ENCODE assay signal across 14 mouse cellular contexts in the genomic region with DNA sequence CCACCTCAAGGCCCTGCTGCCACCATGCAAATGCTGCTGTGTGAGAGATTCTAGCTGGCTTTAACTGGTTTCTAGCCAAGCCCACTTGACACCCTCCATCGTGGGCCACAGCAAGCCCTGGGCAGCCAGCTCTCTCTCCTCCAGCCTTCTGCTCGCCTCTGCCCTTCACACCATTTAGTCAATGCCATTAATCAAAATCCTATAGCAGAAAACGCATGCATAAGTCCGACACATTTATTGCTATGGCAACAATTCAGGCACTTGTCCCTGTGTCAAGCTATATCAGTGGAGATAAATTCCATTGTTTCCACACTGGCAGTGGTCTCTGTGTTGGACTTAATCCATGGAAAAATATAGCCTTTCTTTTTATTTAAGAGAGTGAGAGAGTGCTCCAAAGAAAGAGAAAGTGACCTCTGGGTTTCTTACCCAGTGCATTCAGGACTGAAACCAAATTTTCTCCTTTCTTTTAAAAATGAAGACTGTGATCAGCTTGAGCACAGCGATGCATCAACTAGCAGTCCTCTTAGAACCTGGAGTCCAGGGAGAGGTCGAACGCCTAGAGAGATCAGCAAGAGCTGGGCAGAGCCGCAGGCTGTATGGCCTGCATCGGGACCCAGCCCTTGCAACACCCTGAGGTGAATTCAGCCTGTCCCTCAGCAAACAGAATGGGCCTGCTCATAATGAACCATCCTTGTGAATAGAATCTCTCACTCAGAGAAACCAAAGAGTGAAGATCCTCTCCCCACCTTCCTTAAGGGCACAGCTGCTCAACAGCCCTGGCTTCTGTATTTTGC.
DNase-seq lines count a peak whose midpoint lies in the region; ATAC-seq and TF ChIP-seq lines count a peak whose summit lies in the region.
"Had no signal": no experiment of that assay in that cellular context is flagged by ENCODE, and none has a peak within 500 bp of the region (broad histone marks: within the 10 kb centered on the region; RNA-seq: fewer than 3 reads in every experiment).

No protein-coding gene starts in this region.

- TF ChIP-seq CTCF in kidney, postnatal 0 days (IDR thresholded peaks at IDR 0.05; ENCODE audit: low read depth), result no peak
- TF ChIP-seq CTCF in liver, postnatal 0 days (IDR thresholded peaks at IDR 0.05; ENCODE audit: low read depth), result no peak

- no peaks in the 10 kb centered on the region for H3K27me3 ChIP-seq in kidney, postnatal 0 days (ENCODE audit: insufficient read depth, low read length)
- H3K27me3 ChIP-seq in kidney, embryonic 15.5 days, result no peaks in the 10 kb centered on the region
- H3K27me3 ChIP-seq in forebrain, embryonic 15.5 days, result no peaks in the 10 kb centered on the region
- no peaks in the 10 kb centered on the region; the same call in 1 of the 2 replicates for H3K27me3 ChIP-seq in midbrain, embryonic 10.5 days (ENCODE audit: low read depth, poor library complexity, severe bottlenecking)
- H3K27me3 ChIP-seq in liver, postnatal 0 days (ENCODE audit: insufficient read depth, low read length), result no peaks in the 10 kb centered on the region

- TF ChIP-seq EP300 in liver, postnatal 0 days (IDR thresholded peaks at IDR 0.05; ENCODE audit: low read depth), result no peak

- H3K4me3 ChIP-seq in kidney, postnatal 0 days (replicated peaks; ENCODE audit: low read depth, low read length), result no peak overlapping the region
- H3K4me3 ChIP-seq in kidney, embryonic 15.5 days (replicated peaks), result no peak overlapping the region
- H3K4me3 ChIP-seq in forebrain, embryonic 15.5 days, result no peak overlapping the region
- no peak overlapping the region for H3K4me3 ChIP-seq in midbrain, embryonic 10.5 days
- no peak overlapping the region for H3K4me3 ChIP-seq in liver, postnatal 0 days (ENCODE audit: low read depth, low read length)
- H3K4me3 ChIP-seq: erythroblast, embryonic 14.5 days had no signal

- DNase-seq in kidney, postnatal 0 days (ENCODE audit: low spot score), result peak; percentile 0
- peak; percentile 64 for DNase-seq in midbrain, embryonic 10.5 days (ENCODE audit: low spot score)
- peak; percentile 25 for DNase-seq in retina, postnatal 1 day
- DNase-seq in liver, postnatal 0 days, result no peak
- DNase-seq in layer of hippocampus, adult 9-10 months (ENCODE audit: low spot score), result no peak
- DNase-seq: cerebellum, postnatal 25 days; gastrocnemius, postnatal 14 days; kidney, adult 2 months; lung, postnatal 14 days had no signal

- no peak overlapping the region for H3K4me2 ChIP-seq in kidney, postnatal 0 days (ENCODE audit: low read length)
- H3K4me2 ChIP-seq in kidney, embryonic 15.5 days, result no peak overlapping the region
- H3K4me2 ChIP-seq in forebrain, embryonic 15.5 days (replicated peaks), result no peak overlapping the region
- H3K4me2 ChIP-seq in liver, postnatal 0 days (ENCODE audit: low read depth, low read length), result no peak overlapping the region

- no peak for ATAC-seq in kidney, postnatal 0 days (replicated peaks; ENCODE audit: low FRiP score, low read depth)
- ATAC-seq in kidney, embryonic 15.5 days (replicated peaks; ENCODE audit: low FRiP score), result no peak
- peak; percentile 38; the same call in 1 of the 2 replicates for ATAC-seq in forebrain, embryonic 15.5 days (replicated peaks)
- ATAC-seq in erythroid progenitor cell, adult 5-6 weeks (replicated peaks; ENCODE audit: low FRiP score, poor library complexity, severe bottlenecking), result no peak
- ATAC-seq in liver, postnatal 0 days, result no peak
- ATAC-seq: activated CD4-positive, CD25-positive, alpha-beta regulatory T cell, adult 4 months had no signal

- H3K9me3 ChIP-seq in kidney, postnatal 0 days (replicated peaks; ENCODE audit: low read length), result no peaks in the 10 kb centered on the region
- no peaks in the 10 kb centered on the region for H3K9me3 ChIP-seq in kidney, embryonic 15.5 days (replicated peaks)
- H3K9me3 ChIP-seq in forebrain, embryonic 15.5 days, result no peaks in the 10 kb centered on the region
- H3K9me3 ChIP-seq in midbrain, embryonic 10.5 days (replicated peaks), result 0 out of 2 replicates have a peak, but pooled peaks cover 5% of the 10 kb centered on the region
- H3K9me3 ChIP-seq in liver, postnatal 0 days (ENCODE audit: low read length), result no peaks in the 10 kb centered on the region

- WGBS in kidney, postnatal 0 days, result 61% methylated on average over 9 of the region's 9 CpGs
- 61% methylated on average over 9 of the region's 9 CpGs for WGBS in kidney, embryonic 15.5 days
- WGBS in forebrain, embryonic 15.5 days, result 31% methylated on average over 9 of the region's 9 CpGs
- WGBS in midbrain, embryonic 10.5 days, result 44% methylated on average over 9 of the region's 9 CpGs
- 74% methylated on average over 9 of the region's 9 CpGs for WGBS in liver, postnatal 0 days (ENCODE audit: insufficient replicate concordance)

- no peak overlapping the region for H3K9ac ChIP-seq in kidney, postnatal 0 days (ENCODE audit: low read depth, low read length)
- H3K9ac ChIP-seq in kidney, embryonic 15.5 days, result no peak overlapping the region
- no peak overlapping the region for H3K9ac ChIP-seq in forebrain, embryonic 15.5 days (replicated peaks)
- H3K9ac ChIP-seq in liver, postnatal 0 days (replicated peaks), result no peak overlapping the region

- H3K27ac ChIP-seq in kidney, postnatal 0 days, result no peak overlapping the region
- H3K27ac ChIP-seq in kidney, embryonic 15.5 days, result no peak overlapping the region
- peak overlapping the region; percentile 41; the same call in 1 of the 2 replicates for H3K27ac ChIP-seq in forebrain, embryonic 15.5 days (replicated peaks)
- peak overlapping the region; percentile 79 for H3K27ac ChIP-seq in midbrain, embryonic 10.5 days (replicated peaks)
- H3K27ac ChIP-seq in liver, postnatal 0 days (ENCODE audit: low read depth), result no peak overlapping the region

- no peaks in the 10 kb centered on the region for H3K4me1 ChIP-seq in kidney, postnatal 0 days (replicated peaks; ENCODE audit: insufficient read depth, low read length)
- no peaks in the 10 kb centered on the region for H3K4me1 ChIP-seq in kidney, embryonic 15.5 days
- H3K4me1 ChIP-seq in forebrain, embryonic 15.5 days, result peaks cover 8% of the 10 kb centered on the region; the same call in 1 of the 2 replicates
- H3K4me1 ChIP-seq in midbrain, embryonic 10.5 days, result peaks cover 23% of the 10 kb centered on the region
- no peaks in the 10 kb centered on the region for H3K4me1 ChIP-seq in liver, postnatal 0 days (ENCODE audit: insufficient read depth)

- H3K36me3 ChIP-seq in kidney, postnatal 0 days (ENCODE audit: insufficient read depth, low read length), result no peaks in the 10 kb centered on the region
- no peaks in the 10 kb centered on the region for H3K36me3 ChIP-seq in kidney, embryonic 15.5 days
- H3K36me3 ChIP-seq in forebrain, embryonic 15.5 days, result no peaks in the 10 kb centered on the region
- H3K36me3 ChIP-seq in midbrain, embryonic 10.5 days, result no peaks in the 10 kb centered on the region
- H3K36me3 ChIP-seq in liver, postnatal 0 days (replicated peaks; ENCODE audit: insufficient read depth, low read length), result no peaks in the 10 kb centered on the region

Comparison
In these comparisons a context has a peak if more than half of its experiments do, and no peak if none do; other contexts are left out.
1. DNase-seq: peak in kidney, postnatal 0 days (single experiment), midbrain, embryonic 10.5 days (single experiment) and retina, postnatal 1 day (single experiment); none in liver, postnatal 0 days (single experiment) and layer of hippocampus, adult 9-10 months (single experiment).
2. H3K27ac ChIP-seq: peak in forebrain, embryonic 15.5 days (single experiment) and midbrain, embryonic 10.5 days (single experiment); none in kidney, postnatal 0 days (single experiment), kidney, embryonic 15.5 days (single experiment) and liver, postnatal 0 days (single experiment).